Mouse (Mus musculus): ENCODE measurements around the gene Abtb1. TPM values are rescaled to one million over a fixed set of nuclear protein-coding genes. Genes with fewer than 3 reads are reported as not detected.
A peak's percentile ranks its signal among the peaks of the same experiment; 100 is the strongest.

The Abtb1 gene
- polyA plus RNA-seq, 1 experiment = 90.8 TPM

DNA sequence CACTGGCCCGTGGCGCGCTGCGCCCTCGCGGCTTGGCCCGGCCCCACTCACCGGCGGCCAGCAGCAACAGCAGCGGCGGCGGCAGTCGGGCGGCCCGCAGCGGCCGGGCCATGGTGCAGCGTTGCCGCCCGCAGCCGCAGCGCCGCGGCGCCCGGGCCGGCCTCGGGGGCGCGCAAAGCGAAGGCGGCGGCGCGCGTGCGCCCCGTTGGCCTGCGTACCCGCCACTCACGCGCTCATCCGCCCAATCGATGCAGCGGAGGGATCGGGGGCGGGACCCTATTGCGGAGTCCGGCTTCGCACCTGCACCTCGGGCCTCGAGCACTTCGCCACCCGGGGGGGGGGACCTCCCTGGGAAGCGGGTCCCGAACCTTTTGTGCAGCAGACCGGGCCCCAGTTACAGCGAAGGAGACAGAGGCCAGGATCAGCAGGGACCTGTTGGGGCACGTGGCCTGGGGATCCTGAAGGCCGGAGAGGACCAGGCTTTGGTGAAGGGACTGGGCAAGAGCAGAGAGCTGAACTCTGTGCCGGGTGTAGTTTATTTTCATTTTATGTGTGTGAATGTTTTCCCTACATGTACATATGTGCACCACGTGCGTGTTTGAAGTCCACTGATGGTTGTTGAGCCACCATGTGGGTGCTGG lies 33.2 kb upstream of the Abtb1 start, which contains the start of gene Podxl2:
TSS of gene Podxl2 (minus strand) at position 177 of the 641 bp plus-strand sequence.
- peak; percentile 38 for DNase-seq
- WGBS = 5% methylated on average over 63 of the region's 63 CpGs
- TF ChIP-seq CTCF (IDR thresholded peaks at IDR 0.05; ENCODE audit: insufficient read depth, low read length) = no peak
- no peak for TF ChIP-seq POLR2A (IDR thresholded peaks at IDR 0.05; ENCODE audit: borderline replicate concordance, extremely low read depth, low read depth, low read length)
- Histone ChIP-seq H3K4me1 (ENCODE audit: control insufficient read depth, insufficient read depth, low read length) (peaks cover 4% of the 10 kb centered on the region; the same call in 1 of the 2 replicates), H3K4me3 (replicated peaks; ENCODE audit: extremely low read depth, low read depth, low read length) (peak within 1 kb of the TSS; percentile 73)

DNA sequence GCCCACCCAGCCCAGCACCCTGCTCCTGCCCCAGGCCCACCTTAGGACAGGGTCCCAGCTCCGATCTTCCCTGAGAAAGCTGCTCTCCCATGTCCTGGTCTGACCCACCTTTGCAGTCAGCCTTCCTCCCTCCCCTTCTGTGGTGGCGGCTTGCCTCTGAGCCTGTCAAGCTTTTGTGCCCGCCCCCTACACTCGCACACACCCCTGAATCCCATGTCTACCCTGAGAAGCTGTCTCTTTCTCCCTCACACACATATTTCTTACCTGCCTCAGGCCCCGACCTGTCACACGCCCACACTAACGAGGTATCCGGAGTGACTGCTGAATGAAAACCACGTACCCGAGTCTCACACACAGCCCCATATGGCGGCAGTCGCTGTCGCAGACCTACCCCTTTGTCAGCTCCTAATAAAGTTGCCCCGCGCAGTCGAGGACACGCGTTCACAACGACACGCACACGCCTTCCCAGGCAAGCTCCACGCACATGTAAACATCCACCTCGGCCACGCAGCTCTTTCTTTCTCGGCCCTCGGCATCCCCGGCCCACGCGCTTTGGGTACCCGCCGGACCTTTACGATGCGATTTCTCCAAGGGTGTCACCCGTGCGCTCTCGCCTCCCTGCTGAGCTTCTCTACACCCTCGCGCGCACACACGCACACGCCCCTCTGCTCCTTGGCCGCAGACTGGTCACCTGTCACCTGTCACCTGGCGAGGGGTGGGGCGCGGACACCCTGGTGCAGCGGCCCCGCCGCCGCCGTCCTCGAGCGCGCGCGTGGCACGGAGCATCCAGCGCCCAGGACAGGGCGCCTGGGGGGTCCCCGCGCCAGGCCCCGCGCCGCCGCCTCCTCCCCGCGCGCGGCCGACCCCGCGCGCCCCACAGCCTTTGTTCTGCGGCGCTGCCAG lies 32.4 kb upstream of the Abtb1 start:
- H3K4me1 ChIP-seq (ENCODE audit: control insufficient read depth, insufficient read depth, low read length) = peaks cover 4% of the 10 kb centered on the region; the same call in 1 of the 2 replicates
- DNase-seq = no peak
- TF ChIP-seq CTCF (IDR thresholded peaks at IDR 0.05; ENCODE audit: insufficient read depth, low read length) = no peak
- no peak for TF ChIP-seq POLR2A (IDR thresholded peaks at IDR 0.05; ENCODE audit: borderline replicate concordance, extremely low read depth, low read depth, low read length)
- peak overlapping the region; percentile 73 for H3K4me3 ChIP-seq (replicated peaks; ENCODE audit: extremely low read depth, low read depth, low read length)
- WGBS = 5% methylated on average over 74 of the region's 74 CpGs

DNA sequence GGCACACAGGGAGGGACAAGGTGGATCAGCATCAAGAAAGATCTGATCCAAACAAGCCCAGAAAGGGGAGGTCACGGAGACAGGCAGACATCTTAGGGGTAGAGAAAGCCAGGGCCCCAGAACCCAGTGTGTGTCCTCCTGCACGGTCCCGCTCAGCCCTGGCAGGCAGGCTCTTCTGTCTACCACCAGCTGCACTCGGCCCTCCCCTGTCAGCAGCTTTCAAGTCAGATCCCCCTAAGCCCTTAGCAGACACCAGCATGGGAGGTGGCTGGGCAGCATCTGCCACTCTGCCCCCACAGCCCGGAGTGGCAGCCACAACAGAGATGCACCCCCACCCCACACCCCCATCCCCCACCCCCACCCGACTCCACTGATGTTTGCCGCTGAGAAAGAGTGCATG lies 31.0 kb upstream of the Abtb1 start:
- H3K4me1 ChIP-seq (ENCODE audit: control insufficient read depth, insufficient read depth, low read length) = peaks cover 4% of the 10 kb centered on the region; the same call in 1 of the 2 replicates
- 43% methylated on average over 7 of the region's 7 CpGs for WGBS
- TF ChIP-seq CTCF (IDR thresholded peaks at IDR 0.05; ENCODE audit: insufficient read depth, low read length) (no peak), POLR2A (IDR thresholded peaks at IDR 0.05; ENCODE audit: borderline replicate concordance, extremely low read depth, low read depth, low read length) (no peak)
- H3K4me3 ChIP-seq (replicated peaks; ENCODE audit: extremely low read depth, low read depth, low read length) = no peak overlapping the region
- DNase-seq = no peak

DNA sequence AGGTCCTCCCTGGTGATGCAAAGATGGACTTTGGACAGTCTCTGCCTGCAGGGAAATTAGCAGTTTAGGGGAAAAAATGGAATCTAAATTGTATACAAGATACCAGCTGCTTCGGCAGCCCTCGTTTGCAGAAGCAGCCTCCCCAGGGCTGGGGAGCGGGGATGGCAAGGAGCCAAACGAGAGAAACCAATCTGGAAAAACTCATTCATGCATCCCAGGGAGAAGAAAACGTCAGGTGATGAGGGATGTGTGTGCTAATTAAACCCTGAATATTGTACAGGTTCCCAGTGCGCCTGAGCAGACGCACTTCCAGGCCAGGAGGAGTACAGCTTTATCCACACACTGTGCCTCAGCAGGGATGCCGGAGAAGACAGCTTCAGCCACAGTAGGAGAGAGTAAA lies 29.8 kb upstream of the Abtb1 start:
- 58% methylated on average over 8 of the region's 8 CpGs for WGBS
- TF ChIP-seq POLR2A (IDR thresholded peaks at IDR 0.05; ENCODE audit: borderline replicate concordance, extremely low read depth, low read depth, low read length) (no peak), CTCF (IDR thresholded peaks at IDR 0.05; ENCODE audit: insufficient read depth, low read length) (no peak)
- Histone ChIP-seq H3K4me3 (replicated peaks; ENCODE audit: extremely low read depth, low read depth, low read length) (no peak overlapping the region), H3K4me1 (ENCODE audit: control insufficient read depth, insufficient read depth, low read length) (peaks cover 4% of the 10 kb centered on the region; the same call in 1 of the 2 replicates)
- no peak for DNase-seq

DNA sequence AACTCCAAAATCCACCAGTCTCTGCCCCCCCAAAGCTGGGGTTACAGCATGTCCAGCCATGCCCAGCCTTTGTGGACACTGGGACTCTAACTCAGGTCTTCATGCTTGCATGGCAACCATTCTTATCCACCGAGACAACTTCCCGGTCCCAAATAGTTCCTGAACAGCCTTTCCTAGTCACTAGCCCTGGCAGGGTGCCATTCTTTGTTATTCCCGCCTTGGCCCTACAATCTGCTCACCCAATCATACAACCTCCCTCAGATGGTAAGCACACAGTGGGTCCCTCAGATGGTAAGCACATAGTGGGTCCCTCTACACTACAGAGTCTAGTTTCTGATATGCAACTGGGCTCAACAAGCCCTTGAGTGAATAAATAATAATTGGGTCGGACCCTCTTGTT lies 28.8 kb upstream of the Abtb1 start:
- Histone ChIP-seq H3K4me1 (ENCODE audit: control insufficient read depth, insufficient read depth, low read length) (peaks cover 4% of the 10 kb centered on the region; the same call in 1 of the 2 replicates), H3K4me3 (replicated peaks; ENCODE audit: extremely low read depth, low read depth, low read length) (no peak overlapping the region)
- 44% methylated on average over 4 of the region's 4 CpGs for WGBS
- DNase-seq = no peak
- TF ChIP-seq POLR2A (IDR thresholded peaks at IDR 0.05; ENCODE audit: borderline replicate concordance, extremely low read depth, low read depth, low read length) (no peak), CTCF (IDR thresholded peaks at IDR 0.05; ENCODE audit: insufficient read depth, low read length) (no peak)

DNA sequence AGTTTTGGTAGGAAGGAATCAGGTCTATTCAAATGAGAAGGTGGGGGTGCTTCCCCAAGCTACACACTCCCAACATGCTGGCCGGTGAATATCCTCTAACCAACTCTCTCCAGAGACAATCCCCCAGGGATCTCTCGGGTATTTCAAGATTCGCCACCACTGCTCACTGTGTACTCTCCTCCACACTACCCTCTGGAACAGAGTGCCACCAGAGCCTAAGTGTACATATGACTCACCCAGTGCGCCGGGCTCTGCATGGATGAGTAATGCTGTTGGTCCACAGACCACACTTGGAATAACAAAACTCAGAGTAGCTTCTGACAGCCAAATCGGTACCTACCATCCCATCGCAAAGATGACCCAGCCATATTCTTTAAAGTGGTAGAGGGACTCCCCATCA lies 27.7 kb upstream of the Abtb1 start:
- no peak for DNase-seq
- WGBS = 78% methylated on average over 7 of the region's 7 CpGs
- TF ChIP-seq CTCF (IDR thresholded peaks at IDR 0.05; ENCODE audit: insufficient read depth, low read length) = no peak
- no peak overlapping the region for H3K4me3 ChIP-seq (replicated peaks; ENCODE audit: extremely low read depth, low read depth, low read length)
- H3K4me1 ChIP-seq (ENCODE audit: control insufficient read depth, insufficient read depth, low read length) = peaks cover 4% of the 10 kb centered on the region; the same call in 1 of the 2 replicates

DNA sequence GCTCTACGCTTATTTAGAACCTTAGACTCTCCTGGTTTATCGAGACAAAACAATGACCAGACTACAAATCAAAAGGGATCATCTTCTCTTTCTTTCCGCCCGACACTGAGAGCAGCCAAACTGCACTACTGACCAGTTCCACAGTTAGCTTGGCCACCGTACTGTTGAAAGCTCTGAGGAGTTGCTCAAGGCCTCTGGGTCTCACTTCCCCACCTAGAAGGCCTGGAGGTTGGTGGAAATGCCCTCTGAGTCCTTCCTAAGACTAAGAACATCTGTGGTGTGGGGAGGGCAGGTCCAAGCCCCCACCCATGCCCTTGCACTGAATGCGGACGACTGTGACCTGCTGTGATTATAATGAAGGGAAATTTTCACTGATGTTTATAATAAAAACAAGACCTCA lies 23.9 kb upstream of the Abtb1 start:
- no peak overlapping the region for H3K4me3 ChIP-seq (replicated peaks; ENCODE audit: extremely low read depth, low read depth, low read length)
- no peaks in the 10 kb centered on the region for H3K4me1 ChIP-seq (ENCODE audit: control insufficient read depth, insufficient read depth, low read length)
- 77% methylated on average over 7 of the region's 7 CpGs for WGBS
- TF ChIP-seq CTCF (IDR thresholded peaks at IDR 0.05; ENCODE audit: insufficient read depth, low read length) (no peak), POLR2A (IDR thresholded peaks at IDR 0.05; ENCODE audit: borderline replicate concordance, extremely low read depth, low read depth, low read length) (no peak)
- DNase-seq = no peak

DNA sequence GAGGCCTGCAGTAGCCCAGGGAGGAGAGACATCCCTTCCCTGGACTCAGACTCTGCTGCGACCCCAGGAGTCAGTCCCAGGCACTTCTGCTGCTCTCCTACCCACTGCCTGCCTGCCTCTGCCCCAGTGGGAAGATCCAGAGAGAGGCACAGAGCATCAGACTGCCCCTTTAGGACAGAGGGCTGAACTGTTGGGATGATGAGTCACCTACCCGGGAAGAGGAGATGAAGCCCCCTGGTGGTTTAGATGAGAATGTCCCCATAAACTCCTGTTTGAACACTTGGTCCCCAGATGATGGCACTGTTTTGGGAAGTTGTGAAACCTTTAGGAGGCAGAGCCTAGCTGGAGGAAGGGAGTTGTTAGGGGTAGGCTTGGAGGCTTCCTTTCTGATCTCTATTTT lies 19.1 kb upstream of the Abtb1 start:
- WGBS = 15% methylated on average over 2 of the region's 2 CpGs
- Histone ChIP-seq H3K4me3 (replicated peaks; ENCODE audit: extremely low read depth, low read depth, low read length) (no peak overlapping the region), H3K4me1 (ENCODE audit: control insufficient read depth, insufficient read depth, low read length) (no peaks in the 10 kb centered on the region)
- no peak for TF ChIP-seq POLR2A (IDR thresholded peaks at IDR 0.05; ENCODE audit: borderline replicate concordance, extremely low read depth, low read depth, low read length)
- peak; percentile 39 for TF ChIP-seq CTCF (IDR thresholded peaks at IDR 0.05; ENCODE audit: insufficient read depth, low read length)
- DNase-seq = no peak

DNA sequence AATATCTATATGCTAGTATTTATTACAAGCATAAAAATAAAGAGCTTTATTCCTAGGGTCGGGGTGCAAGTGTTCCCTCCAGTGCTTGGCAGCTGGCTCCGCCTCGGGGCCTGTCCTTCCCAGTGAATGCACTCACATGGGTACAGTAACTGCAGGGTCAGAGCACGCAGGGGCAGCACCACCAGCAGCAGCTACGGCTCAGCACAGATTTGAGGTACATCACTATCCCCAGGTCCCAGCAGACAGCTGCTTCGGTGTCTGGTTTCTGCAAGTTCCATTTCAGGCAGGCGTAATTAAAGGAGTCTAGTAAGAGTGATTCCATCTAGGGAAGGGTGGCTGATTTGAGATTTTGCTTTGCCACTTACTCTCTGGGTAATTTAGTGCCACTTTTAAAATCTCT lies 16.6 kb upstream of the Abtb1 start:
- TF ChIP-seq POLR2A (IDR thresholded peaks at IDR 0.05; ENCODE audit: borderline replicate concordance, extremely low read depth, low read depth, low read length) (no peak), CTCF (IDR thresholded peaks at IDR 0.05; ENCODE audit: insufficient read depth, low read length) (no peak)
- no peaks in the 10 kb centered on the region for H3K4me1 ChIP-seq (ENCODE audit: control insufficient read depth, insufficient read depth, low read length)
- no peak for DNase-seq
- H3K4me3 ChIP-seq (replicated peaks; ENCODE audit: extremely low read depth, low read depth, low read length) = no peak overlapping the region
- WGBS = 82% methylated on average over 7 of the region's 7 CpGs

All from lung, adult 2 months (tissue).